ENCODE assay signal across 21 mouse cellular contexts in genomic region chr19:28366766-28367165, GRCm38 (mm10).
"Had no signal": no experiment of that assay in that cellular context is flagged by ENCODE, and none has a peak within 500 bp of the region (broad histone marks: within the 10 kb centered on the region; RNA-seq: fewer than 3 reads in every experiment).

No protein-coding gene starts in this region.

- H3K27ac ChIP-seq: lung, embryonic 15.5 days; macrophage; midbrain, embryonic 10.5 days; midbrain, embryonic 12.5 days; neural tube, embryonic 13.5 days; neural tube, embryonic 15.5 days had no signal

- H3K4me3 ChIP-seq: lung, embryonic 15.5 days; midbrain, embryonic 10.5 days; midbrain, embryonic 12.5 days; myocyte; neural tube, embryonic 13.5 days; neural tube, embryonic 15.5 days had no signal

- H3K9ac ChIP-seq: lung, embryonic 15.5 days; midbrain, embryonic 12.5 days; neural tube, embryonic 13.5 days; neural tube, embryonic 15.5 days had no signal

- H3K36me3 ChIP-seq: lung, embryonic 15.5 days; midbrain, embryonic 10.5 days; midbrain, embryonic 12.5 days; neural tube, embryonic 13.5 days; neural tube, embryonic 15.5 days had no signal

- H3K4me1 ChIP-seq: lung, embryonic 15.5 days; midbrain, embryonic 12.5 days; neural tube, embryonic 13.5 days; neural tube, embryonic 15.5 days had no signal

- H3K4me2 ChIP-seq: lung, embryonic 15.5 days; midbrain, embryonic 12.5 days; neural tube, embryonic 13.5 days; neural tube, embryonic 15.5 days had no signal

- H3K27me3 ChIP-seq: lung, embryonic 15.5 days; neural tube, embryonic 13.5 days; neural tube, embryonic 15.5 days had no signal

- DNase-seq: lung, adult 2 months; lung, postnatal 14 days; lung, postnatal 36 days; midbrain, embryonic 14.5 days; retina, postnatal 1 day; right cerebral cortex, adult 18-20 months; right cerebral cortex, postnatal 25 days; right cerebral cortex, postnatal 4 days; spleen, adult 18-20 months; thymus, adult 18-20 months; thymus, postnatal 14 days; thymus, postnatal 36 days had no signal

- ATAC-seq: lung, postnatal 0 days; midbrain, embryonic 16.5 days had no signal

- H3K9me3 ChIP-seq: lung, embryonic 15.5 days; midbrain, embryonic 12.5 days; neural tube, embryonic 13.5 days; neural tube, embryonic 15.5 days had no signal
